Mouse (Mus musculus) neural tube, postnatal 0 days (tissue): ENCODE measurements around the gene Cdk18. TPM values are rescaled to one million over a fixed set of nuclear protein-coding genes. Genes with fewer than 3 reads are reported as not detected.

Source experiments
- polyA plus RNA-seq: library from polyadenylated mRNA; unstranded; fragments of >200 nt; fragmentation: Nextera tagmentation; extraction: Ambion mirVana; gene quantifications from 2 replicates; pipeline ENCODE4 v1.2.1, GENCODE M21; 2015

Cdk18 gene
- polyA plus RNA-seq = 0.98 and 2.4 TPM in 2 replicates

DNA sequence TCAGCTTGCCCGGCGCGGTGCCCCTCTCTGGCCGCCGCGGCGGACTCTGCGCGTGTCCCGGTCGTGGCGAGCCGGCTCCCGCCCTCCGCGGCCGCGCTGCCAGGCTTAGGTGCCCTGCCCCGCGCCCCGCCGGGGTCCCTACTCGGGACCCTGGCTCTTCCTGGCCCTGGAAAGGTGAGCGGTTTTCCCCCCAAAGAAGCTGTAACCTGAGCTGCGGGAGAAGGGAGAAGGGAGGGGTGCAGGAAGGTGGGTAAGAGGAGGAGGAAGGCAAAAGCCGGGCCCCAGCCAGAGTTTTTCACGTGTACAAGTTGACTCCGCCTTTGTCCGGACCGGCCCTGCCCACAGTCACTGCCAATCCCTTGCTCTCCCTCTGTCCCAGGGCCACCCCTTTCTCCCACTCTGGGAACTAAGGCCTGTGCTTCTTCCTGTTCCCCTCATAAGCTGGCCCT, at the start of gene Cdk18:
TSS of gene Cdk18 (minus strand) at position 269 of the 449 bp plus-strand sequence.

DNA sequence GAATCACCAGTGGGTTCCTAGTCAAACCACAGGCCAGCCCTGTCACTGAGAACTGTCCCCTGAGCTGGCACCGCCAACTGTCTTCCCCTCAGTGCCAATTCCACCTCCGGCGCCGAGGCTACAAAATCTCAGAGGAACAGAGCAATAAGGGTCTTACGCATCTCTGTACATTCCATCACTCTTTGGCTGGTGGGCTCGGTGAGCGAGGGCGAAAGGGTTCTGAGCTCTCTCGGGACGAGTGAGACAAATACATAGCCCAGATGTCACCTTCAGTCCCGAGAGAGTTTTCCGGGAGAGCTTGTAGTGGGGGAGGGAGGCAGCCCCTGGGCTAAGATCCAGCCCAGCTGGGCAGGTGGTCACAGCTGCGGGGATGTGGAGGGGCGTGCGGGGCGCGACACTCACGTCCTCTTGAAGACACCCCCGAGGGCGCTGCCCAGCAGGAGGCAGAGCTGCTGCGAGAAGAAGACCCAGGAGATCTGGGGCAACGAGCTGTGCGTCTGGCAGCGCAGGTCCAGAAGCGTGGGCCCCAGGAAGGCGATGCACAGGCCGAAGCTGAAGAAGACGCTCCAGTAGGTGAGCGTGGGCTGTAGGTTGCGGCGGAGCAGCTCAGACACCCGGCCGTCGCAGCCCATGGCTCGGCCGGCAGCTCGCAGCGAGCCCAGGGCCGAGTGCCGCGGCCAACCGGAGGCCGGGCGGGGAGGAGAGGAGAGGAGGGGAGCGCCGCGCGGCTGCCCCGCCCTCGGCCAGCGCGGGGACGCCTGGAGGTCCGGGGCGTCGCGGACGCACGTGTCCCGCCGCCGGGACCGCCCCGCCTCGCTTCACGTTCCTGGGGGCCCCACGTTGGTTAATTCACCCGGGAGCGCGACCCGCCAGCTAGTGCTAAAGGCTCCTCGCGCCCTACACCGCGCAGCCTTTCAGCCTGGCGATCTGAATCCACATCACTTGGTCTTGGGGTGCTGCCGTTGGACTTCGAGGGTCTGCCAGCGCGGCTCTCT, 71.9 kb downstream of the Cdk18 start, which contains the start of gene Mfsd4a:
TSS of gene Mfsd4a (minus strand) at position 802 of the 995 bp plus-strand sequence.

Other genes with a start within 250 kb of the Cdk18 start
- 50.6 and 51.6 TPM in 2 replicates for gene Nucks1, start 229.2 kb downstream of the Cdk18 start, polyA plus RNA-seq
- gene Slc45a3, start 176.7 kb downstream of the Cdk18 start, polyA plus RNA-seq = 0.59 and 0.76 TPM in 2 replicates
- 8.7 and 9.4 TPM in 2 replicates for gene Elk4, start 132.1 kb downstream of the Cdk18 start, polyA plus RNA-seq
- gene Mfsd4a, start 71.6 kb downstream of the Cdk18 start, polyA plus RNA-seq = 11.2 and 12.0 TPM in 2 replicates
- 10.9 and 12.7 TPM in 2 replicates for gene Lemd1, start 51.7 kb upstream of the Cdk18 start, polyA plus RNA-seq
- 0.53 and 0.79 TPM in 2 replicates for gene AC124108.1, start 51.8 kb upstream of the Cdk18 start, polyA plus RNA-seq
- gene Gm10188, start 90.1 kb upstream of the Cdk18 start, polyA plus RNA-seq = 0.45 and 0.57 TPM in 2 replicates
- gene Klhdc8a, start 158.9 kb upstream of the Cdk18 start, polyA plus RNA-seq = 11.6 and 11.7 TPM in 2 replicates
- 4.5 and 4.7 TPM in 2 replicates for gene Nuak2, start 176.4 kb upstream of the Cdk18 start, polyA plus RNA-seq